8 mouse cellular contexts compared by ENCODE assay signal in the genomic region with DNA sequence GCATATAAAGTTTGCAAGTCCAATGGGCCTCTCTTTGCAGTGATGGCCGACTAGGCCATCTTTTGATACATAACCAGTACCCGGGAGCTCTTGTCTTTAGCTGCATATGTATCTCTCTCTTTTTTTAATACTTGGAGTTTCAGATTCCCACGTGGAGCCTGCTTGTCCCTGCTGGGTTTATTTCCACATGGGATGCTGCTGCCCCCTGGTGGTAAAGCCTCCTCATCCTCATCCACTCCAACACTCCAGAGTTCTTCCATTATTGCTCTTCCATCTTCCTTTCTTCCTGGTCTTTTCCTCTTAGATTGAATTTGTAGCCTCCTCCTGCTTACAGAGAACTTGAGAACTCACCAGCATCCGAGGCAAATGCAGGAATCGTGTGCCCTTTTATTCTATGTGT. TPM values are rescaled to one million over a fixed set of nuclear protein-coding genes. Genes with fewer than 3 reads are reported as not detected.
A peak's percentile ranks its signal among the peaks of the same experiment; 100 is the strongest.
DNase-seq lines count a peak whose midpoint lies in the region; ATAC-seq lines count a peak whose summit lies in the region.

No protein-coding gene starts in this region.

- no peaks in the 10 kb centered on the region for H3K36me3 ChIP-seq in midbrain, embryonic 14.5 days (ENCODE audit: control insufficient read depth, insufficient read depth, low read length)
- no peaks in the 10 kb centered on the region for H3K36me3 ChIP-seq in midbrain, embryonic 15.5 days (replicated peaks)
- H3K36me3 ChIP-seq in hindbrain, embryonic 14.5 days (replicated peaks; ENCODE audit: control insufficient read depth, insufficient read depth), result no peaks in the 10 kb centered on the region

- no peak overlapping the region for H3K4me2 ChIP-seq in midbrain, embryonic 14.5 days (ENCODE audit: low read length)
- H3K4me2 ChIP-seq in midbrain, embryonic 15.5 days, result no peak overlapping the region
- no peak overlapping the region for H3K4me2 ChIP-seq in hindbrain, embryonic 14.5 days (replicated peaks)

- no peak overlapping the region for H3K4me3 ChIP-seq in midbrain, embryonic 14.5 days (replicated peaks; ENCODE audit: low read depth, low read length)
- no peak overlapping the region for H3K4me3 ChIP-seq in midbrain, embryonic 15.5 days
- no peak overlapping the region for H3K4me3 ChIP-seq in hindbrain, embryonic 14.5 days (replicated peaks; ENCODE audit: low read length)

- ATAC-seq in midbrain, embryonic 14.5 days (ENCODE audit: low FRiP score, low TSS enrichment), result no peak
- ATAC-seq in midbrain, embryonic 15.5 days (replicated peaks), result no peak
- no peak for ATAC-seq in hindbrain, embryonic 14.5 days (ENCODE audit: low FRiP score)
- ATAC-seq in monocyte, adult 5-6 weeks (replicated peaks; ENCODE audit: insufficient number of reproducible peaks, low FRiP score, low TSS enrichment, poor library complexity, severe bottlenecking), result no peak

- no peak overlapping the region for H3K9ac ChIP-seq in midbrain, embryonic 14.5 days (replicated peaks; ENCODE audit: low read length)
- no peak overlapping the region for H3K9ac ChIP-seq in midbrain, embryonic 15.5 days
- no peak overlapping the region for H3K9ac ChIP-seq in hindbrain, embryonic 14.5 days

- no peaks in the 10 kb centered on the region for H3K27me3 ChIP-seq in midbrain, embryonic 14.5 days (ENCODE audit: control insufficient read depth, insufficient read depth, low read length)
- H3K27me3 ChIP-seq in midbrain, embryonic 15.5 days (replicated peaks), result no peaks in the 10 kb centered on the region
- no peaks in the 10 kb centered on the region for H3K27me3 ChIP-seq in hindbrain, embryonic 14.5 days (ENCODE audit: control insufficient read depth, insufficient read depth, low read length)

- peak; percentile 85 for DNase-seq in midbrain, embryonic 14.5 days
- DNase-seq in adrenal gland, adult 2 months, result peak; percentile 61
- peak; percentile 83 for DNase-seq in embryo, embryonic 10.5 days (ENCODE audit: low spot score)
- peak; percentile 73 for DNase-seq in hindbrain, embryonic 14.5 days (ENCODE audit: low spot score)
- peak; percentile 77 for DNase-seq in left cerebral cortex, postnatal 4 days
- peak; percentile 84 for DNase-seq in retina, embryonic 14.5 days (ENCODE audit: low spot score)

- no peak overlapping the region for H3K27ac ChIP-seq in midbrain, embryonic 14.5 days (replicated peaks; ENCODE audit: low read depth, low read length)
- no peak overlapping the region for H3K27ac ChIP-seq in midbrain, embryonic 15.5 days
- H3K27ac ChIP-seq in hindbrain, embryonic 14.5 days, result no peak overlapping the region

- whole genome bisulfite sequencing in midbrain, embryonic 14.5 days, result 37% methylated on average over 5 of the region's 5 CpGs
- 31% methylated on average over 5 of the region's 5 CpGs for WGBS in midbrain, embryonic 15.5 days
- WGBS in hindbrain, embryonic 14.5 days, result 34% methylated on average over 5 of the region's 5 CpGs

- no peaks in the 10 kb centered on the region for H3K4me1 ChIP-seq in midbrain, embryonic 14.5 days (ENCODE audit: control insufficient read depth, insufficient read depth, low read length)
- no peaks in the 10 kb centered on the region; the same call in 1 of the 2 replicates for H3K4me1 ChIP-seq in midbrain, embryonic 15.5 days
- H3K4me1 ChIP-seq in hindbrain, embryonic 14.5 days (replicated peaks; ENCODE audit: control insufficient read depth, insufficient read depth, low read length), result 0 out of 2 replicates have a peak, but pooled peaks cover 2% of the 10 kb centered on the region

- intact Hi-C loops in left cerebral cortex, postnatal 4 days (cut with DNase I), result loop anchor here (10.0 kb wide), 1 partner anchor 403 kb away; no protein-coding TSS in a partner anchor

- H3K9me3 ChIP-seq in midbrain, embryonic 14.5 days (ENCODE audit: control insufficient read depth, low read length), result no peaks in the 10 kb centered on the region
- no peaks in the 10 kb centered on the region for H3K9me3 ChIP-seq in midbrain, embryonic 15.5 days
- no peaks in the 10 kb centered on the region for H3K9me3 ChIP-seq in hindbrain, embryonic 14.5 days (ENCODE audit: control insufficient read depth, low read length)

RNA-seq across cellular contexts. Expression of a gene that starts 48.9 kb away (rescaled TPM):
- 3.9 and 4.5 TPM in 2 replicates for polyA plus RNA-seq in midbrain, embryonic 14.5 days (2014; fragmentation: Nextera tagmentation; extraction: Ambion mirVana)
- 3.4 and 3.9 TPM in 2 replicates for polyA plus RNA-seq in midbrain, embryonic 15.5 days (2015; fragmentation: Nextera tagmentation; extraction: Ambion mirVana)
- total RNA-seq in adrenal gland, adult 2 months (2021), result 1 to 10 TPM; 4.9 to 5.6 TPM
- polyA plus RNA-seq in adrenal gland, adult 2 months (2012; rRNA removed), result 12.8 and 15.1 TPM in 2 replicates
- polyA plus RNA-seq in hindbrain, embryonic 14.5 days (2014; fragmentation: Nextera tagmentation; extraction: Ambion mirVana), result 3.5 and 3.9 TPM in 2 replicates
- total RNA-seq in left cerebral cortex, postnatal 4 days (2021), result 1 to 10 TPM; 3.1 to 3.5 TPM
- 0.85 to 3.6 TPM (median 1.7 TPM) in 3 replicates for total RNA-seq in monocyte, adult 5-6 weeks (2017)
